Mouse (Mus musculus) hindlimb bud, embryonic 11.5 days (tissue): ENCODE results near the gene Armcx4.
"Not testable (repeated sequence)": the region's sequence is repeated elsewhere in the genome, so short reads cannot be mapped to it uniquely, and the experiment has no call there.

Source experiments
- DNase-seq: peaks from one replicate; pipeline ENCODE4 v3.0.0-alpha.2; 2012; ENCODE audit warnings: low read depth, low spot score; ENCODE audit errors: extremely low spot score

Armcx4 gene

GRCm38 (mm10) chrX:134686267-134686666 lies at the start of gene Armcx4:
Armcx4 (plus strand) TSS chrX:134686519.
- DNase-seq = peak; percentile 16

- DNase-seq = no peak
These were observed 45.1 kb upstream of the Armcx4 start for GRCm38 (mm10) chrX:134641000-134641760.

- no peak for DNase-seq
These were observed 40.0 kb upstream of the Armcx4 start for GRCm38 (mm10) chrX:134646338-134646737.

GRCm38 (mm10) chrX:134647421-134647820 lies 38.9 kb upstream of the Armcx4 start:
- DNase-seq = no peak

DNA sequence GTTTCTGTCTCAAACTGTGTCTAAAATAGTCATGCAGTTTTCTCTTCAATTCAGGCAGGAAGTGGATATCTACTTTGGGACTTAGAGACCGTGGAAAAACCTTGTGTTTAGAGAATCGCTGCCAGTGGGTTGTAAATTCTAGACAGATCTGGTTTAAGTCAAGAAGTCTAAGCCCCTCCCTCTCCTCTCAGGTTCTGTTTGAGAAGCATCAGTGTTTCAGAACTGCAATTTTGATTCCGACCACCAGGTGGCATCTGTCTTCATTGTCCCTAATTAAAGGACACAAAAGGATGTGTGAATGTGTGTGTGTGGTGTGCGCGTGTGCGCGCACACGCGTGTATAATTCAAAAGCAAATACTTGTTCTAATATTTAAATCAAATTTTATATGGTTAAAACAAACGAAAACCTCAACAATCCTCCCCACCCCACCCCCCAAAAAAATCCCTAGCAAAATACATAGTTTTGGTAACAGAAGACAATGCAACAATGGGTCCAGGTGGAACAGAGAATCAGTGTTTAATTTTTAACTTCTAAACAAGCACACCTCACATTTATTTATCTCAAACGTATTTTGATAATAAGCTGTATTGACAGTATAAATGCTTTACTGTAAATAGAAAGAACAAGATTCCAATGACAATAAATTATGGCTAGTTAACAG lies 38.2 kb upstream of the Armcx4 start:
- peak; percentile 81 for DNase-seq

- DNase-seq = no peak
These were observed 34.3 kb upstream of the Armcx4 start for GRCm38 (mm10) chrX:134652061-134652460.

DNA sequence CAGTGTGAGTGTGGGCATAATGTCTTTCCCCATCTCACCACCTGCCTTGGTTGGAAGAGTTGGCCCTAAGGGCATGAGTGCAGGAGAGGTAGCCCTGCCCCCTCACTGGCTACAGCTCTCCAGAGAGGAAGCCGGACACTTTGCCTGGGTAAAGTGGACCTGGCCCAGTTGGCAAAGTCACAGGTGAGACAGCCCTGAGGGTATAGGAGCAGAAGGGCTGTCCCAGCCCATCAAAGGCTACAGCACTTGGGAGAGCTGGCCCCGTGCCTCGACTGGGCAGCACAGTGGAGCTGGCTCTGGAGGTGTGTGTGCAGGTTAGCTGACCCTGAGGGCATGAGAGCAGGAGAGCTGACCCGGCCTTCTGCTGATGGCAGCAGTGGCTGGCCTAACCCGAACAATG lies 24.7 kb upstream of the Armcx4 start:
- DNase-seq = no peak

DNA sequence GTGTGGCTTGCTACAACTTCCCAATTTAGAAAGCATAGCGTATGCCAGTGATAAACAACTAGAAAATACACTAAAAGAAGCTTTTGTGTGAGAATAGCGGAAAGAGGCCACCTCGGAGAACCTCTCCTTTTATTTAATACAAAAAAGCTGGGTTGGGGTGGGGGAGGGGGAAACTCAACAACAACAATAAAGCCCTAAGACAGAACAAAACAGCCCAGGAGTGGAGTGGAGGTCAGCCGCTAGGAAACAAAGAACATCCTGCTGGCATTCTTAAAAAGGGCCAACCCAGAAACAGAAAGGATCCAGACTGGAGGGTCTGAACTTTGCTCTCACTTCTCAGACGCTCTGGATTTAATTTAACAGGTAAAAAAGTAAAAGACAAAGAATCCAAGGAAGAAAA lies 11.3 kb upstream of the Armcx4 start:
- DNase-seq = no peak

GRCm38 (mm10) chrX:134675959-134676358 lies 10.4 kb upstream of the Armcx4 start:
- DNase-seq = no peak

DNA sequence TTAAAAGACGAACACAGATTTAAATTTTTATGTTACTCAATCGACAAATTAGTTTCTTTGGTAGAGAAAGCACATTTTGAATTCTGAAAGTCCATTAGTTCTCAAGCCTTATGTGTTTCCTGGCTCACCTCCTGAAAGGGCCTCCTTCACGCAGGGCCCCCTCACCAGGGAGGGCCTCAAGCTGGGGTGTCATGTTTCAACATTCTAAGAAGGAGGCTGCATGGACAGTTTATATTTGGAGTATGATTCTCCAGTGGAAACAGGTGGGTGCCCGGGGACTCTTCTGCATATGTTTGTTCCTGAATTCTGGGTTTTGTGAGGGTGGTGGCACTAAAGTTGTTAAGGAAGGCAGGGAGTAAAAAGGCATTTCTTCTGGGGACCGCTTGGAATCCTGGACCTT lies 1.4 kb upstream of the Armcx4 start:
- no peak for DNase-seq

- DNase-seq = no peak
These were observed 436 bp downstream of the Armcx4 start for GRCm38 (mm10) chrX:134686739-134687171.

DNA sequence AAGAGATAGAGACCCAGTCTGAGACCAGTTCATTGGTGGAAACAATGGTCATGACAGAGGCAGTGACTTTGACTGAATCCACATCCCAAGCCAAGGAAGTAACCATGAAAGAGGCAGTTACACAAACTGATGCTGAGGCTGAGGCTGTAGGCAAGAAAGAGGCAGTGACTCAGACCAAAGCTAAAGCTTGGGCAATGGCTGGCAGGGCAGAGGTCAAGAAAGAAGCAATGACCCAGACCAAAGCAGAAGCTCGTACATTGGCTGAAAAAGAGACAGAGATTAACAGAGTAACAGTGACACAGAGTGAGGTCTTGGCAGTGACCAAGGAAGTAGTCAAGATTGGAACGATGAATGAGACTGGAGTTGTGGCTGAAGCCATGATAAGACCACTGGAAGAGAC lies 3.4 kb downstream of the Armcx4 start:
- no peak for DNase-seq

DNA sequence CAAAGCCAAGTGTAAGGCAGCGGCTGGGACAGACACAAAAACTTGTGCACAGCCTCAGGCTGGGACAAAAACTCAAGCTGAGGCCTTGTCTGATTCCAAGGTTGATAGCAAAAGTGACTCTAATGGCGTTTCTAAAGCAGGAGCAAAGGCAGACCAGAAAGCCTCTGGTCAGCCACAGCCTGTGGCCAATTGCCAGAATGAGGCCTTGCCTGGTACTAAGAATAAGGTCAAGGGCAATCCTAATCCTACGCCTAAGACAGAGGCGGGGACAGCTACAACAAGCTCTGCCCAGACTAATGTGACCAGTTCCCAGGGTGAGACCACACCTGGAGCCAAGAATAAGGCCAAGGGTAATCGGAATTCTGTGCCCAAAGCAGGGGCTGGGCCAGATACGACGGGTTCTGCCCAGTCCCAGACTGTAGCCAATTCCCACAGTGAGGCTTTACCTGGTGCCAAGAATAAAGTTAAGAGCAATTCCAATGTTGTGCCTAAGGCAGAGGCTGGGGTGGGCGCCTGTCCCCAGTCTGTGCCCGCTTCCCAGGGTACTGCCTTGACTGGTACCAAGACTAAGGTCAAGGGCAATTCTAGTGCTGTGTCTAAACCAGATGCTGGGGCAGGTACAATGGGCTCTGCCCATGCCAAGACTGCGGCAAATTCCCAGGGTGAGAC lies 4.7 kb downstream of the Armcx4 start:
- DNase-seq = no peak

DNA sequence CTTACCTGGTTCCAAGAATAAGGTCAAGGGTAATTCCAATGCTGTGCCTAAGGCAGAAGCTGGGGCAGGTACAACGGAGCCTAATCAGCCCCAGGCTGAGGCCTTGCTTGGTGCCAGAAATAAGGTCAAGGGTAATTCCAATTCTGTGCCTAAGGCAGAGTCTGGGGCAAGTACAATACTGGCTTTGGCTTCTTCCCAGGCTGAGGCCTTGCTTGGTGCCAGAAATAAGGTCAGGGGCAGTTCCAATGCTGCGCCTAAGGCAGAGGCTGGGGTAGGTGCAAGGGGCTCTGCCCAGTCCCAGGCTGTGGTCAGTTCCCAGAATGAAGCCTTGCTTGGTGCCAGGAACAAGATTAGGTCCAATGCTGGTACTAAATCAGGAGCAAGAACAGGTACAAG lies 5.2 kb downstream of the Armcx4 start:
- DNase-seq = no peak

- DNase-seq = no peak
These were observed 30.5 kb downstream of the Armcx4 start for GRCm38 (mm10) chrX:134716863-134717262.

DNA sequence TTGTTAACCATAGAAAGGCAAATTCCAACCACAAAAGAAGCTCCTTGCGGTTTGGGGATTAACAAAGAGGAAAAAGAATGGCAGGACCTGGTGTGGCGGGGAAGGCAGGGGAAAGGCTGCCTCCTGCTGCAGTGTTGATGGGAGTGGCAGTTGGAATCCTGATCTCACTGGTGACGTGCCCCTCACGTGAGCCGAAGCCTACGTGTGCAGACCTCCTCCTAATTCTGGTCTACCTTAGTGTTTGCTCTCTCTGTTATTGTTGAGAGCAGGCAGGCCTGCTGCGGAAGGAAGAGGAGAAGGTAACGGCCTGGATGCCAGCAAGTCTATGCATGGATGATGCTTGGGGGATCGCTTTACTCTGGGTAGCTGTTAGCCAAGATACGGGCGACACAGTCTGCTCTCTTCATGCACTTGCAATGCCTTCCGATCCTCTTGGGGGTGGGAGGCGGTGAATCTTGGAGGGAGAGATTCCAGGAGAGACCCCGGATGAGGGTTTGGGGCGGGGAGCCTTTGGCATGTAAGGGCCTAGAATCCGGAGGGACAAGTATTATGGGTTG lies 31.5 kb downstream of the Armcx4 start, which contains the start of gene Armcx1:
TSS of gene Armcx1 (plus strand) at position 212 of the 557 bp plus-strand sequence.
- peak; percentile 30 for DNase-seq

DNA sequence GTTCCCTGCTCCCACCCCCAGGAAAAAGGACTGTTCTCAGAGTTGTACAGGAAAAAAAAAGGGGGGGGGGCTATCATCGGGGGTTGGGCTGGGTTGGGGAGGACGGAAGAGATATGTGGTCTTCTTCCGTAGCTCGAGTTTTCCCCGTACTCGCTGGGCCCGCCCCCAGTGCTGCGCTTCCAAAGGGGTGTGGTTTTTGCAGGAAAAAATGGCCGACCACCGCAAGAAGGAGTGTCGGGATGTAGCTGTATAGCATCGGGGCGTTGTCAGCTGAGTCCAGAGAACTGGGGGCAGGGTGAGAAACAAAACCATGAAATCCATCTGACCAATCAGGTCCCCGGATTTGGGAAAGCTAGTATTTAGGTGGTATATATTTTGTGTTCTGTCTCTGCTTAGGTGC lies 32.2 kb downstream of the Armcx4 start:
- no peak for DNase-seq

- not testable (repeated sequence) for DNase-seq
These were observed 37.4 kb downstream of the Armcx4 start for GRCm38 (mm10) chrX:134723762-134724161.

DNA sequence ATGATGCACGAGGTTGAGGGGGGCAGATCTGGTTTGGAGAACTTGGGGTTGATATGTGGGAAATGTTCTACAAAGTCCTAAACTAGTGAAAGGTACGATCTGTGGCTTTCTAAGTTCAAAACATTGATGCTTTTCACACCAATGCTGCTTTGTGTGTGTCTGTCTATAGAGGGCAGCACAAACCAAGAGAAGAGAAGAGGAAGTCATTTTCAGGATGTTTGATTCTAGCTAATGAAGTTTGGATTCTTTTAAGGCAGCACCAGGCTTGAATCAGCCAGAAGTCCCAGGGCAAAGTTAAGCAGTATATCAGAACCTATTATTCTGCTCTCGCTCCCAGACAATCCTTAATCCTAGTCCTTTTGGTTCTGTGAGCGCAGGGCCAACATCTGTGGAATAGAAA lies 43.5 kb downstream of the Armcx4 start:
- DNase-seq = no peak

DNA sequence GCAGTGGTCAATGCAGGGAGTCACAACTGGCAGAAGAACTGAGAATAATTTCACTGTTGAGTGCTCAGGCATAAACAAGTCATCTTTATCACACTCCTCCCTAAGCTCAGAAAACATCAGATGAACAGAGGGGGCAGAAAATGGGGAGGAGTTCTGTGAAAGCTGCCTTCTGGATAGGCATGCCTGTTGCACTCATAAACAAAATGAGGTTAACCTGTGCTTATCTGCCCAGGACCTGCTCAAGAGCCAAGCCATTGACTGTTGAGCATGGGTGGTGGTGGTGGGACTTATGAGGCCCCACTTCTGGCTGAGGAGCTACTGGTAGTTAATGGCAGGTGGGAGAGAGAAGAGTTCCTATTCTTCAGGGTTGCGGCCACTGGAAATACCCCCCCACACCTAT lies 51.5 kb downstream of the Armcx4 start:
- no peak for DNase-seq

GRCm38 (mm10) chrX:134739160-134739559 lies 52.8 kb downstream of the Armcx4 start:
- no peak for DNase-seq

GRCm38 (mm10) chrX:134741862-134742261 lies 55.5 kb downstream of the Armcx4 start:
- no peak for DNase-seq
